Mouse (Mus musculus): ENCODE results near the gene Dzip1. TPM values are rescaled to one million over a fixed set of nuclear protein-coding genes. Genes with fewer than 3 reads are reported as not detected.

Gene Dzip1
- polyA plus RNA-seq, 1 experiment = 1.5 TPM

DNA sequence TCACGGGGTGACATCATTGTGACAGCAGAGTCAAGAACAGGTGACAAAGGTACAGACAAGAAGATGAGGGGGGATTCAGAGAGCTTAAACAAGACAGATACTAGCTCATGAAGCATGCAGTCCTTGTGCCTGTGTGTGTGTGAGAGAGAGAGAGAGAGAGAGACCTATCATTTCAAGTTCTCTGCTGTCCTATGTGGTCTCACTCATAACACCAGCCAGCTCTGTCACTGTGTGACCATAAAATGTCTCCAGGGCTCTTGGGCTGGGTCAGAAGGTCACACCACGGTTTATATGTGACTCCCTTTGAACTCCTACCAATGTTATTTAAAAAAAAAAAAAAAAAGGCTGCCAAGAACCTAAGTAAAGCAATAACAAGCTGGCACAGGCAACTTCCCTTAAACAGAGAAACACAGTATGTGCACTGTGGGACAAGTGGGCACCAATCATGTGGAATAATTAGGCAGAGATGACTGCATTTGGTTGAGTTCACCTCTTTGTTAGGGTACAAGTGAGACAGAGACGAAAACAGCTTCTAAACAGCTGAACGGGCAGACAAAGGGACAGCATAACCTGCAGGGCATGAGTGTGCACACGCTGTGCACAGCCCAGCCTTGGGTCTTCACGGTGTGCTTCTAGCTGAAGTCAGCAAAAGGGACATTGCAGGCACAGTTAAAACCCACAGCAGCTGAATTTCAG lies 21.2 kb downstream of the Dzip1 start:
- H3K4me3 ChIP-seq (ENCODE audit: insufficient read depth, low read depth, low read length) = no peak overlapping the region

GRCm38 (mm10) chr14:118903397-118903796 lies 21.9 kb downstream of the Dzip1 start:
- H3K4me1 ChIP-seq (ENCODE audit: control insufficient read depth, insufficient read depth, insufficient read length, low read length) = no peaks in the 10 kb centered on the region

More for the DNA sequence above, 21.2 kb downstream of the Dzip1 start:
- no peak overlapping the region for H3K27ac ChIP-seq (replicated peaks; ENCODE audit: low read depth, low read length)
- H3K4me1 ChIP-seq (ENCODE audit: control insufficient read depth, insufficient read depth, insufficient read length, low read length) = no peaks in the 10 kb centered on the region

GRCm38 (mm10) chr14:118900911-118901310 lies 24.3 kb downstream of the Dzip1 start:
- no peaks in the 10 kb centered on the region for H3K4me1 ChIP-seq (ENCODE audit: control insufficient read depth, insufficient read depth, insufficient read length, low read length)
- H3K27ac ChIP-seq (replicated peaks; ENCODE audit: low read depth, low read length) = no peak overlapping the region
- no peak overlapping the region for H3K4me3 ChIP-seq (ENCODE audit: insufficient read depth, low read depth, low read length)

More at GRCm38 (mm10) chr14:118903397-118903796, 21.9 kb downstream of the Dzip1 start:
- no peak overlapping the region for H3K27ac ChIP-seq (replicated peaks; ENCODE audit: low read depth, low read length)
- H3K4me3 ChIP-seq (ENCODE audit: insufficient read depth, low read depth, low read length) = no peak overlapping the region

DNA sequence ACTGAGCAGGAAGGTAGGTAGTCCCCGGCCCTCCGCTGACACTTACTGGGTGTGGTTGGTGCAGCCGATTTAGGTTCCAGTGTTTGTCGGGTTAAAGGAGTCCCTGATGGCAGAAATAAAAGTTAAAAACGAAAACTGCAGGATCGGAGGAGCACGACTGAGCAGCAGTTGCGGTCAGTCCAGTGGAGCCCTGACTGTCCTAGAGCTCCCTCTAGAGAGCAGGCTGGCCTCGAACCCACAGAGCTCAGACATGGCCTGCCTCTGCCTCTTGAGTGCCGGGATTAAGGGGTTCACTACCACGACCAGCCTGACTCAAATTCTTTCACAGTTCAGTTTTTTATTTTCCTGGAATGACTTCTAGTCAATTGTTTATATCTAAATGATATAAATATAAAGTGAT lies 25.3 kb downstream of the Dzip1 start:
- Histone ChIP-seq H3K27ac (replicated peaks; ENCODE audit: low read depth, low read length) (no peak overlapping the region), H3K4me3 (ENCODE audit: insufficient read depth, low read depth, low read length) (no peak overlapping the region), H3K4me1 (ENCODE audit: control insufficient read depth, insufficient read depth, insufficient read length, low read length) (no peaks in the 10 kb centered on the region)

DNA sequence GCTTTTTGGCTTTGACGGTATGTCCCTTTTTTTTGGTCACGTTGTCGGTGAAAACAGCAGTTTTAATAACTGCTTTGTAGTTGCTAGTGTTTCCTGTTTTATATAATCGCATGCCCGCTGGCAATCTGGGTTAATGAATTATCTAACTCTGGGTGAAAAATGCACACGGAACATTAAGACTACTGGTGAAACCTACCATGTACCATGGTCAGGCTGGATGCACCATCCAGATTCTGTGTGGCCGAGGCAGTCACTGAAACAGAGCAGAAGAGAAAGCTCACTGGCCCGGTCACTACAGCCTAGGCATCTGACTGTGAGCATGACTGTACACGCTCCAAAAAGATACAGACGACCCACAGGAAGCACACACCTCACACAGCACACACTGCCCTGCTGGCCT lies 29.6 kb downstream of the Dzip1 start:
- no peak overlapping the region for H3K4me3 ChIP-seq (ENCODE audit: insufficient read depth, low read depth, low read length)
- H3K4me1 ChIP-seq (ENCODE audit: control insufficient read depth, insufficient read depth, insufficient read length, low read length) = no peaks in the 10 kb centered on the region
- H3K27ac ChIP-seq (replicated peaks; ENCODE audit: low read depth, low read length) = no peak overlapping the region

GRCm38 (mm10) chr14:118895228-118895627 lies 30.0 kb downstream of the Dzip1 start:
- H3K4me3 ChIP-seq (ENCODE audit: insufficient read depth, low read depth, low read length) = no peak overlapping the region

DNA sequence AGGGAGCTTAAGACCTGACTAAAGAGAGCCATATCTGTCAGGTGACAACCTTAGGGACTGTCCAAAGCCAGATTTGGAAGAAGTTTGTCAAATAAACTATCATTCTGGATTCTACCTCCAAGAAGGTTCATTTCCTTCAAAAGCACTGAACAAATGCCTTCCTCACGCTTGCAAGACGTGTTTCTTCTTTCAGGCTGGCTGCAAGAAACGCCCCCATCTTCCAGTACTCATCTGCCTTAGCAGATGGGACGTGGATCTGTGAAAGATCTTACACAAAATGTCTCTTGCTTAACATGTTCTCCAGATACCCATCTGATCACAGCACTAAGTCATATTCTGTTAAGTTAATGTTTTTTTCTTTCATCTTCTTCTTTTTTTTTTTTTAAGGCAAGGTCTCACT lies 35.2 kb downstream of the Dzip1 start:
- H3K4me3 ChIP-seq (ENCODE audit: insufficient read depth, low read depth, low read length) = no peak overlapping the region
- H3K27ac ChIP-seq (replicated peaks; ENCODE audit: low read depth, low read length) = no peak overlapping the region
- H3K4me1 ChIP-seq (ENCODE audit: control insufficient read depth, insufficient read depth, insufficient read length, low read length) = no peaks in the 10 kb centered on the region

More at GRCm38 (mm10) chr14:118895228-118895627, 30.0 kb downstream of the Dzip1 start:
- Histone ChIP-seq H3K4me1 (ENCODE audit: control insufficient read depth, insufficient read depth, insufficient read length, low read length) (no peaks in the 10 kb centered on the region), H3K27ac (replicated peaks; ENCODE audit: low read depth, low read length) (no peak overlapping the region)

DNA sequence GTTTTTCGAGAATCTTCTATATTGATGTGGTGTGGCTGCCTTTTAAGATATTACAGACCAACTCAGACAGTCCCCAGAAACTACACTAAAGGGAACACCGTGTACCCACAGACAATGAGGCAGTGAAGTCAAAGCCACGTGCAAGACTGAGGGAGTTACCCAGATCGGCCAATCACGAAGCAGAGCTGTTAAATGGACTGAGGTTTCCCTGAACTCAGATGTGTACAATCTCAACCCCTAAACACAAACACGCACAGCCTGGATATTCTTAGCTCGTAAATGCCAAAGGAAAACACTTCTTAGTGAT lies 41.1 kb downstream of the Dzip1 start:
- no peak overlapping the region for H3K4me3 ChIP-seq (ENCODE audit: insufficient read depth, low read depth, low read length)
- H3K27ac ChIP-seq (replicated peaks; ENCODE audit: low read depth, low read length) = no peak overlapping the region
- H3K4me1 ChIP-seq (ENCODE audit: control insufficient read depth, insufficient read depth, insufficient read length, low read length) = no peaks in the 10 kb centered on the region

GRCm38 (mm10) chr14:118883344-118884249 lies 41.7 kb downstream of the Dzip1 start:
- H3K4me3 ChIP-seq (ENCODE audit: insufficient read depth, low read depth, low read length) = no peak overlapping the region
- H3K27ac ChIP-seq (replicated peaks; ENCODE audit: low read depth, low read length) = no peak overlapping the region
- no peaks in the 10 kb centered on the region for H3K4me1 ChIP-seq (ENCODE audit: control insufficient read depth, insufficient read depth, insufficient read length, low read length)

DNA sequence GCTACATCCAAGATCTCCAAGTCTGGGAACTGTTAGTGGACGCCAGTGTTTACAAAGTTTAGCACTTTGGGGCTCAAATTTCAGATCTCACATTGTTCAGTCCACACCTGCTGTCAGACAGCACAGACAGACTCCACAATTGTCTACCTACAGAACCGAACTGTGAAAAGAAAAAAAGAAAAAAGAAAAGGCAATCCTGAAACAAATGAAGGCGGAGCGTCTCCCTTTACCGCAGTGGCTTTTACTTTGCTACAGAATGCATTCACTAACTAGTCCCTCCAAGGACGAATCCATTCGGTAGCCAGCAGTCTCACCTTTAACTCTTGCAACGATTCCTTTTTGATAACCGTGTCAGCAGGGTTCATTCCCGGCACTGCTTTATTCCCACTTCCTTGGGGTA lies 44.6 kb downstream of the Dzip1 start:
- Histone ChIP-seq H3K27ac (replicated peaks; ENCODE audit: low read depth, low read length) (no peak overlapping the region), H3K4me1 (ENCODE audit: control insufficient read depth, insufficient read depth, insufficient read length, low read length) (no peaks in the 10 kb centered on the region), H3K4me3 (ENCODE audit: insufficient read depth, low read depth, low read length) (no peak overlapping the region)

GRCm38 (mm10) chr14:118878346-118878910 lies 46.8 kb downstream of the Dzip1 start:
- no peak overlapping the region for H3K27ac ChIP-seq (replicated peaks; ENCODE audit: low read depth, low read length)
- H3K4me1 ChIP-seq (ENCODE audit: control insufficient read depth, insufficient read depth, insufficient read length, low read length) = peaks cover 5% of the 10 kb centered on the region; the same call in 1 of the 2 replicates

GRCm38 (mm10) chr14:118874786-118875415 lies 50.4 kb downstream of the Dzip1 start:
- Histone ChIP-seq H3K27ac (replicated peaks; ENCODE audit: low read depth, low read length) (no peak overlapping the region), H3K4me3 (ENCODE audit: insufficient read depth, low read depth, low read length) (no peak overlapping the region), H3K4me1 (ENCODE audit: control insufficient read depth, insufficient read depth, insufficient read length, low read length) (peaks cover 5% of the 10 kb centered on the region; the same call in 1 of the 2 replicates)

More at GRCm38 (mm10) chr14:118878346-118878910, 46.8 kb downstream of the Dzip1 start:
- H3K4me3 ChIP-seq (ENCODE audit: insufficient read depth, low read depth, low read length) = no peak overlapping the region

DNA sequence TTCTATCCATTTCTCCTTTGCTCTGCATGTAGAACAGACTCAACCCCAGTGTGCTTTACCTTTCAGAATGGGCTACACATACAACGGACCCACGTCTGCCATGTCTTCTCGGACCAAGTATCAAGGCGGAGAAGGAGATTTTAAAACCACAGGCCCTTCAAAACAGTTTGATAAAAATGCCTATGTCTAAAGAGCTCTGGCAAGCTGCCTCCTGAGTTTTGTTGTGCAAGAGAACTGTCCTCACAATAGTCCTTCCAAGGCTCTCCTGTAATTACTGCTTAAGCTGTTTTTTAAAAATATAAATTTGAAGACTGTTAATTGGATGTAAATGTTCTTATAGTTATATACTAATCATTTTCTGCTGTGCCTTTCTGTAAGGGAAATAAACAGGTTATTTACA lies 51.1 kb downstream of the Dzip1 start:
- H3K4me1 ChIP-seq (ENCODE audit: control insufficient read depth, insufficient read depth, insufficient read length, low read length) = peaks cover 5% of the 10 kb centered on the region; the same call in 1 of the 2 replicates
- H3K4me3 ChIP-seq (ENCODE audit: insufficient read depth, low read depth, low read length) = no peak overlapping the region
- H3K27ac ChIP-seq (replicated peaks; ENCODE audit: low read depth, low read length) = no peak overlapping the region

DNA sequence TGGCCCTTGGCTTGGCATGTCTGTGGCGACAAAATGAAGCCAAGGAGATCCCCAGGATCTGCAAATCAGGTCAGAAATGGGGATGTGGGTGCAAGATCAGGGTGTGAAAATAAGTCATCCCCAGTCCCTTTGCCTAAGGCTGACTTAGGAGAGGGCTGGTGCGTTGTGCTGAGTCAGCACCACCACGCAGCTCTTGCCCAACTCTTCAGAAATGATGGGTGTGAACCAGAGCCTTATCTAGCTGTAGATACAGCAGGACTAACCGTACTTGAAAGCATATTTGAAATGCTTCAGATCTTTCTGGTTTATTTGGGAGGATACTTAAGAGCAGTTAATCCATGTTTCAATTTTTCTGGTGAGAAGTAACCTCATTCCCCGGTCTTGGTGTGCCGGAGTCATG lies 55.5 kb downstream of the Dzip1 start:
- Histone ChIP-seq H3K27ac (replicated peaks; ENCODE audit: low read depth, low read length) (no peak overlapping the region), H3K4me3 (ENCODE audit: insufficient read depth, low read depth, low read length) (no peak overlapping the region), H3K4me1 (ENCODE audit: control insufficient read depth, insufficient read depth, insufficient read length, low read length) (peaks cover 3% of the 10 kb centered on the region; the same call in 1 of the 2 replicates)
